Mouse (Mus musculus) layer of hippocampus, adult 8-10 months (tissue): ENCODE measurements at regions not wholly inside any gene's neighbourhood (a gene's known extent, or its start where the extent isn't known, plus 50 kb on each side); places are given as distances from the start of the nearest gene placed in this dataset.

Experiments used
- DNase-seq, 2 experiments: peaks; one replicate each; pipeline ENCODE4 v3.0.0; 2022; ENCODE audit warnings: low spot score in 2 of 2

- peak; percentile 74 to 78 for DNase-seq
These were observed 808.7 kb downstream of the Gsdmc2 start for GRCm38 (mm10) chr15:63036241-63036640.

GRCm38 (mm10) chr15:63020826-63021225 is 824.2 kb downstream of the Gsdmc2 start:
- peak; percentile 5 to 27 for DNase-seq

- DNase-seq = no peak
These were observed 827.0 kb downstream of the Gsdmc2 start for GRCm38 (mm10) chr15:63017966-63018365.

GRCm38 (mm10) chr15:63006471-63007228 is 838.3 kb downstream of the Gsdmc2 start:
- no peak for DNase-seq

GRCm38 (mm10) chr15:62994691-62995090 is 850.3 kb downstream of the Gsdmc2 start:
- no peak for DNase-seq

GRCm38 (mm10) chr15:62986871-62987270 is 858.1 kb downstream of the Gsdmc2 start:
- no peak for DNase-seq

- DNase-seq = no peak
These were observed 858.8 kb downstream of the Gsdmc2 start for GRCm38 (mm10) chr15:62986147-62986546.

GRCm38 (mm10) chr15:62970566-62970965 is 874.4 kb downstream of the Gsdmc2 start:
- DNase-seq = no peak

GRCm38 (mm10) chr15:62962681-62963080 is 882.3 kb downstream of the Gsdmc2 start:
- no peak for DNase-seq

- DNase-seq = no peak
These were observed 884.4 kb downstream of the Gsdmc2 start for GRCm38 (mm10) chr15:62960623-62961022.

GRCm38 (mm10) chr15:62958506-62959330 is 886.3 kb downstream of the Gsdmc2 start:
- DNase-seq = no peak

- DNase-seq = peak in 1 of 2 experiments; percentile 11
These were observed 890.1 kb downstream of the Gsdmc2 start for GRCm38 (mm10) chr15:62954889-62955288.

GRCm38 (mm10) chr15:62954322-62954820 is 890.6 kb downstream of the Gsdmc2 start:
- DNase-seq = peak in 1 of 2 experiments; percentile 4

- DNase-seq = peak; percentile 6 to 23
These were observed 891.6 kb downstream of the Gsdmc2 start for GRCm38 (mm10) chr15:62953215-62953941.

- no peak for DNase-seq
These were observed 892.3 kb downstream of the Gsdmc2 start for GRCm38 (mm10) chr15:62952487-62953214.

GRCm38 (mm10) chr15:62939416-62939815 is 905.6 kb downstream of the Gsdmc2 start:
- DNase-seq = no peak

GRCm38 (mm10) chr15:62937756-62938155 is 907.2 kb downstream of the Gsdmc2 start:
- DNase-seq = no peak

- no peak for DNase-seq
These were observed 910.3 kb downstream of the Gsdmc2 start for GRCm38 (mm10) chr15:62934522-62935189.

GRCm38 (mm10) chr15:62920520-62920919 is 924.5 kb downstream of the Gsdmc2 start:
- no peak for DNase-seq

- peak; percentile 33 to 39 for DNase-seq
These were observed 925.7 kb downstream of the Gsdmc2 start for GRCm38 (mm10) chr15:62919264-62919663.
